Mouse (Mus musculus): ENCODE measurements around the gene Rrh. TPM values are rescaled to one million over a fixed set of nuclear protein-coding genes. Genes with fewer than 3 reads are reported as not detected.

Gene Rrh
- polyA plus RNA-seq, 1 experiment from 2014 or later, result not detected

DNA sequence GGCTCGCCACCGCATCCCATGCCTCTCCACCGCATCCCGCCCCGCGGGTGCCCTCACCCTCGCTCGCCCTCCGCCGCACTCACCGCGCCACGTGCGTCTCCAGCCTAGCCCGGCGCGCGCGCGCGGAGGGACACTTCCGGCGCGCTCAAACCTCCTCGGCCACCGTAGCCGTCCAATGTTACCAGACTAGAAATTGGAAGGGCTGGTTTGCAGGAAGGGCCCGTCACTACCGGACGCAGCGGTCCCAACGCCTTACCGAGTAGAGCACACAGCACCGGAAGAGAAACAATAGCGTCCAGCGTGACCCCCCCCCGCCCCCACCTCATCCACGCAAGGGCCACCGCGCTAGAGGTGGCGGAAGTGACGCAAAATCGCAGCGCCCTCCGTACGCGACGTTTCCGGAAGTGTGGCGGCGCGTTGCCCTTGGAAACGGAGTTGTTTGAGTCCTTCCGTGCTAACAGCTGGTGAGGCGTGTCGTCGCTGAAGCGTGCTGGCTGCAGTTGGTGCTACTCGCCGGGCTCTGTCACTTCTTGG lies 8.7 kb upstream of the Rrh start, which contains the start of gene Gar1:
Gene Gar1, minus strand, starts transcription at position 362 of the 534 bp plus-strand sequence.
- no peaks in the 10 kb centered on the region for H3K27me3 ChIP-seq (ENCODE audit: control insufficient read depth, insufficient read depth, low read depth, low read length)
- peak; percentile 89 for ATAC-seq (ENCODE audit: low read depth)
- peak within 1 kb of the TSS; percentile 95 for H3K4me2 ChIP-seq (ENCODE audit: low read depth, low read length)

DNA sequence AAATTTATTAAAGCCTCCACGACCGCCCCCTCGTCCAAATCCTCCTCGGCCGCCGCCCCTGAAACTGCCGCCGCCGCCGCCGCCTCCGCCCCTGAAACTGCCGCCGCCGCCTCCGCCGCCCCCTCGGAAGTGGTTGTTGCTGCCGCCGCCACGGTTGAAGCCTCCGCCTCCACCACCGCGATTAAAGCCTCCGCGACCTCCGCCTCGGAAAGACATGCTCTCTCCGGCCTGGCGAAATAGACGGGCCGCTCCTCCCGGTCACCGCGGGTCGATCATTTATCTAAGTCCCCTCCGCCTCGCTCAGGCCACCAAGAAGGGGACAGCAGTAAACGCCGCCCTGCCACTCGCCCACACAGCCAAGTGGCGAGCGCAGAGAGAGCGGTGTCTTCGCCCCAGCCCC lies 8.2 kb upstream of the Rrh start:
- Histone ChIP-seq H3K27me3 (ENCODE audit: control insufficient read depth, insufficient read depth, low read depth, low read length) (no peaks in the 10 kb centered on the region), H3K4me1 (ENCODE audit: control insufficient read depth, low read depth, low read length) (peaks cover 9% of the 10 kb centered on the region), H3K9ac (ENCODE audit: low read depth, low read length) (peak overlapping the region; percentile 75), H3K9me3 (replicated peaks; ENCODE audit: control insufficient read depth, low read length) (no peaks in the 10 kb centered on the region), H3K27ac (ENCODE audit: low read length) (peak overlapping the region; percentile 85), H3K4me2 (ENCODE audit: low read depth, low read length) (peak overlapping the region; percentile 95), H3K4me3 (ENCODE audit: low read depth, low read length) (peak overlapping the region; percentile 88), H3K36me3 (ENCODE audit: control insufficient read depth, insufficient read depth) (peaks cover 4% of the 10 kb centered on the region; the same call in 1 of the 2 replicates)
- WGBS (ENCODE audit: insufficient replicate concordance), result under 1% methylated on average over 45 of the region's 45 CpGs
- peak; percentile 12 for ATAC-seq (ENCODE audit: low read depth)

More for the DNA sequence above, 8.7 kb upstream of the Rrh start, which contains the start of gene Gar1:
- H3K27ac ChIP-seq (ENCODE audit: low read length), result peak within 1 kb of the TSS; percentile 85
- H3K9me3 ChIP-seq (replicated peaks; ENCODE audit: control insufficient read depth, low read length), result no peaks in the 10 kb centered on the region
- peak within 1 kb of the TSS; percentile 88 for H3K4me3 ChIP-seq (ENCODE audit: low read depth, low read length)
- peaks cover 9% of the 10 kb centered on the region for H3K4me1 ChIP-seq (ENCODE audit: control insufficient read depth, low read depth, low read length)
- H3K36me3 ChIP-seq (ENCODE audit: control insufficient read depth, insufficient read depth), result peaks cover 1% of the 10 kb centered on the region; the same call in 1 of the 2 replicates
- peak within 1 kb of the TSS; percentile 75 for H3K9ac ChIP-seq (ENCODE audit: low read depth, low read length)
- WGBS (ENCODE audit: insufficient replicate concordance), result under 1% methylated on average over 60 of the region's 60 CpGs

DNA sequence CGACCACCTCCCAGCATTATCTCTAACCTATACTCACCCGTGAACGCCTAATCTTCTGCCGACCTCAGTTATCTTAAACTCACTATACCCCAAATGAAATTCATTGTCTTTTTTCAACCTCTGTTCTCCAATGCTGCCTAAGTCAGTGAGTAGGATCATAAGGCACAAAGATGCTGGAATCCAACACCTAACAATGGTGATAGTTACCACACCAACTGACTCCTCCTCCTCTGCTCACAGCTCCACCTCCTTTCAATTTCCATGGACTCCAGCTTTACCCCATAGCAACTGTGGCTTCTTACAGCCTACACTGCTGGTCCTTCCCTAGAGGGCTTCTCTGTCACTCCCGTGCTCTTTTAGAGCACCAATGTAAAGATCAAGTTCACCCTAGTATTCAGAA lies 5.3 kb upstream of the Rrh start:
- peaks cover 13% of the 10 kb centered on the region for H3K36me3 ChIP-seq (ENCODE audit: control insufficient read depth, insufficient read depth)
- no peak overlapping the region for H3K4me3 ChIP-seq (ENCODE audit: low read depth, low read length)
- WGBS (ENCODE audit: insufficient replicate concordance), result 68% methylated on average over 5 of the region's 5 CpGs
- H3K27me3 ChIP-seq (ENCODE audit: control insufficient read depth, insufficient read depth, low read depth, low read length), result no peaks in the 10 kb centered on the region
- H3K27ac ChIP-seq (ENCODE audit: low read length), result no peak overlapping the region
- no peak overlapping the region for H3K9ac ChIP-seq (ENCODE audit: low read depth, low read length)
- no peaks in the 10 kb centered on the region for H3K9me3 ChIP-seq (replicated peaks; ENCODE audit: control insufficient read depth, low read length)
- no peak overlapping the region for H3K4me2 ChIP-seq (ENCODE audit: low read depth, low read length)
- peaks cover 9% of the 10 kb centered on the region for H3K4me1 ChIP-seq (ENCODE audit: control insufficient read depth, low read depth, low read length)
- no peak for ATAC-seq (ENCODE audit: low read depth)

DNA sequence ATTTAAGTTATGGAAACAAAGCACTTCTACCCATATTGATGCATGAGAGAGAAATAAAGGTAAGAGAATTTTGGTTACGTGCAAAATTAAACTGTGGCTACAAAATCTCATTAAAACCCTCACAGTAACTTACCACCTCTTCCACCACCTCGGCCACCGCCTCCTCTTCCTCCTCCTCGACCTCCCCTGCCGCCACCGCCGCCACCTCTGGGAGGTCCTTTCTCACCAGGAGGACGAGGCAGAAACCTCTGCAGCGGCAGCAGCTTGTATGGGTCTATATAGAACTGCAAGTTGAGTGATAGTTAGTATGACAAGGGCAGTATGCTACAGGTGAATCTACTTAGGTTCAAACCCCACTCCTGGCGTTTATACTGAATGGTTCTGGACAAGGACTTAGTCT lies 4.3 kb upstream of the Rrh start:
- 69% methylated on average over 10 of the region's 10 CpGs for WGBS (ENCODE audit: insufficient replicate concordance)
- H3K27ac ChIP-seq (ENCODE audit: low read length), result no peak overlapping the region
- no peak for ATAC-seq (ENCODE audit: low read depth)
- H3K27me3 ChIP-seq (ENCODE audit: control insufficient read depth, insufficient read depth, low read depth, low read length), result no peaks in the 10 kb centered on the region
- no peak overlapping the region for H3K4me3 ChIP-seq (ENCODE audit: low read depth, low read length)
- peaks cover 13% of the 10 kb centered on the region for H3K36me3 ChIP-seq (ENCODE audit: control insufficient read depth, insufficient read depth)
- H3K4me2 ChIP-seq (ENCODE audit: low read depth, low read length), result no peak overlapping the region
- peaks cover 9% of the 10 kb centered on the region for H3K4me1 ChIP-seq (ENCODE audit: control insufficient read depth, low read depth, low read length)
- no peaks in the 10 kb centered on the region for H3K9me3 ChIP-seq (replicated peaks; ENCODE audit: control insufficient read depth, low read length)
- no peak overlapping the region for H3K9ac ChIP-seq (ENCODE audit: low read depth, low read length)

DNA sequence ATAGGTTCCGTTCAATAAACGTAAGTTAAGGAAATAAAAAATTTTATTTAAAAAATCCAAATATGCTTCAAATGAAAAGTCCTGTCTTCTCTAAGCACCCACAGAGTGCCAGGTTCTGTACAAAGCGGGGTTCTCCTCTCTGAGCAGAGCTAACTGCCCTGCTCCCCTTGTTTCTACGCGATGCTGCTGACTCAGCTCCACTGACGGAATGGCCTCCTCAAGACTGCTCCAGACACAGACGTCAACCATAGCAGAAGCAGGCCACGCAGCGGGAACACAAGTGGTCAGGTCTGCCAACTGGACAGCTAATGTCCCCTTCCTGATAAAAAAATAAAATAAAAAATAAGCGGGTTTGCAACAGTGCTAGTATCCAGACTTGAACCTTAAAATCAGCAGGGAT lies 2.5 kb upstream of the Rrh start:
- ATAC-seq (ENCODE audit: low read depth), result no peak
- whole genome bisulfite sequencing (ENCODE audit: insufficient replicate concordance), result 85% methylated on average over 10 of the region's 10 CpGs
- no peaks in the 10 kb centered on the region for H3K27me3 ChIP-seq (ENCODE audit: control insufficient read depth, insufficient read depth, low read depth, low read length)
- H3K4me2 ChIP-seq (ENCODE audit: low read depth, low read length), result no peak overlapping the region
- H3K9me3 ChIP-seq (replicated peaks; ENCODE audit: control insufficient read depth, low read length), result no peaks in the 10 kb centered on the region
- H3K4me1 ChIP-seq (ENCODE audit: control insufficient read depth, low read depth, low read length), result peaks cover 8% of the 10 kb centered on the region
- no peak overlapping the region for H3K9ac ChIP-seq (ENCODE audit: low read depth, low read length)
- H3K36me3 ChIP-seq (ENCODE audit: control insufficient read depth, insufficient read depth), result peaks cover 13% of the 10 kb centered on the region
- H3K27ac ChIP-seq (ENCODE audit: low read length), result no peak overlapping the region
- H3K4me3 ChIP-seq (ENCODE audit: low read depth, low read length), result no peak overlapping the region

DNA sequence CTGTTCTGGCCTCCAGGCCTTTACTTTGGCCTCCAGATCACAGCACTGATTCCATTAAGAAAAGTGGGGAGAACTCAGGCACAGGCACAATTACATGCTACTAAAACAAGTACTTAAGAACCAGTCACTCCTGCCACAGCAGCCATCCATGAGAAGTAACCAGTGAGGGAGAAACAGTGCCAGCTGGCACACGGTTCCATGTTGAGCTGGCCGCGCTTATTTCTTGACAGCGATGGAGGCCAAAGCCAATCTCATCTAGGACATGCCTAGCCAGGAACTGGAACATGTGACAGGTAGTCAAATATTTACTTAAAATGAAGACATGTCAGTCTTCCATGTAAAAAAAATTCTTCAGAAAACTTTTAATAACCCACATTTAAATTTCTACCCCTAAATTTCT lies 1.8 kb upstream of the Rrh start:
- H3K4me2 ChIP-seq (ENCODE audit: low read depth, low read length), result no peak overlapping the region
- ATAC-seq (ENCODE audit: low read depth), result no peak
- peaks cover under 1% of the 10 kb centered on the region for H3K4me1 ChIP-seq (ENCODE audit: control insufficient read depth, low read depth, low read length)
- H3K36me3 ChIP-seq (ENCODE audit: control insufficient read depth, insufficient read depth), result peaks cover 13% of the 10 kb centered on the region
- H3K27me3 ChIP-seq (ENCODE audit: control insufficient read depth, insufficient read depth, low read depth, low read length), result no peaks in the 10 kb centered on the region
- no peak overlapping the region for H3K9ac ChIP-seq (ENCODE audit: low read depth, low read length)
- WGBS (ENCODE audit: insufficient replicate concordance), result 85% methylated on average over 4 of the region's 4 CpGs
- no peaks in the 10 kb centered on the region for H3K9me3 ChIP-seq (replicated peaks; ENCODE audit: control insufficient read depth, low read length)
- no peak overlapping the region for H3K27ac ChIP-seq (ENCODE audit: low read length)
- no peak overlapping the region for H3K4me3 ChIP-seq (ENCODE audit: low read depth, low read length)

DNA sequence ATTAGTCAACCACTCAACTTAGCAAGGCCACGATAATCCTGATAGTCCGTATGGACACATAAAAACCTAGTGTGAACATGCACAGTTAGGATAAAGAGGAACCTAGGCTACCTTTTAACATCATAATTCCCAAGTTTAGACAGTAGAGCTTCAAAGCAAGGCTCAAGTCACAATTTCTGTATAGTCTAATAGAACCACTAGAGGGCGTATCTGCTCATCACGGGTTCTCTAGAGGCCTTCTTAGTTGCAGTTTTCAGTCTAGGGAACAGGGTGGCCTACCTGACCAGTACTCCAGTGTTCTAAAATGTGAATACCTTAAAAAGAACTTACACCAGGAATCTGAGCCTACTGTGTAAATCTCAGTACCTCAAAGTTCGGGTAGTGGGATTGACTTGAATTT lies 906 bp upstream of the Rrh start:
- Histone ChIP-seq H3K27me3 (ENCODE audit: control insufficient read depth, insufficient read depth, low read depth, low read length) (no peaks in the 10 kb centered on the region), H3K4me3 (ENCODE audit: low read depth, low read length) (no peak overlapping the region), H3K27ac (ENCODE audit: low read length) (no peak overlapping the region), H3K4me2 (ENCODE audit: low read depth, low read length) (no peak overlapping the region), H3K36me3 (ENCODE audit: control insufficient read depth, insufficient read depth) (peaks cover 13% of the 10 kb centered on the region), H3K9me3 (replicated peaks; ENCODE audit: control insufficient read depth, low read length) (no peaks in the 10 kb centered on the region), H3K4me1 (ENCODE audit: control insufficient read depth, low read depth, low read length) (no peaks in the 10 kb centered on the region), H3K9ac (ENCODE audit: low read depth, low read length) (no peak overlapping the region)
- 44% methylated on average over 5 of the region's 5 CpGs for WGBS (ENCODE audit: insufficient replicate concordance)
- ATAC-seq (ENCODE audit: low read depth), result peak; percentile 24; the same call in 1 of the 2 replicates

DNA sequence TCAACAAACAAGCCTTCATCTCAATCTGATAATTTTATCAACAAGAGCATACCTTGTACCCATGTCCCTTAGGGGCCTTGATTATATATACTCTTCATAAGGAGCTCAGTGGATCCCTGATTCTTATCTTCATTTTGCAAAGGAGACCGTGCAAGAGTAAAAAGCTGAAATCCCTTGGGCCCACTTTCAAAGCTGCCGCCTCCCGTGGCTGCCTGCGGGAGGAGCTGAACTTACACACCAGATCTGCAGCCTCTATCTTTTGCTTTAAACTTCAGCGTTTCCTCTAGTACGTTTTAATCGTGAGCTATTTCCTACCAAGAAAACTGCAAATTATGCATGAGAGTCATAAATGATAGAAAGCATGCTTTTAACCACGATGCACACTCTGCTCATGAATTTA lies 651 bp downstream of the Rrh start:
- Histone ChIP-seq H3K36me3 (ENCODE audit: control insufficient read depth, insufficient read depth) (peaks cover 13% of the 10 kb centered on the region), H3K27ac (ENCODE audit: low read length) (no peak overlapping the region), H3K9me3 (replicated peaks; ENCODE audit: control insufficient read depth, low read length) (no peaks in the 10 kb centered on the region), H3K4me3 (ENCODE audit: low read depth, low read length) (no peak overlapping the region), H3K27me3 (ENCODE audit: control insufficient read depth, insufficient read depth, low read depth, low read length) (no peaks in the 10 kb centered on the region), H3K4me1 (ENCODE audit: control insufficient read depth, low read depth, low read length) (no peaks in the 10 kb centered on the region), H3K9ac (ENCODE audit: low read depth, low read length) (no peak overlapping the region), H3K4me2 (ENCODE audit: low read depth, low read length) (no peak overlapping the region)
- 73% methylated on average over 8 of the region's 8 CpGs for WGBS (ENCODE audit: insufficient replicate concordance)
- no peak for ATAC-seq (ENCODE audit: low read depth)

DNA sequence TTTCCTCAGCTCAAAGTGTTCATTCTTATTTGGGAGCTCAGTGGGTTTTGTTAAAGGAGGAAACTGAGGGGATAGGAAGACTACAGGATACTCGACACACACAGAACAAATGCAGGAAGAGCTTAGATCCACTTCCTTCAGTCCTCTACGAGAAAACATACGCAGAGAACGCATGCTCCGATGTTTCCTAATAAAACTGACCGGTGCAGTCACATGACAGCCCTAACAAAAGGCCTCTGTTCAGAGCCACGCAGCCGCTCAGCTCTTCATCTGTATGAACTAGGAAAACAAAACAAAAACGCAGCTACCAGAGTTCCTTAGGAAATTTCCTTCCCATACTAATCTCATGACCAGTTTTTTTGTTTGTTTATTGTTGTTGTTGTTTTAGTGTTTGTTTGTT lies 1.5 kb downstream of the Rrh start:
- no peaks in the 10 kb centered on the region for H3K4me1 ChIP-seq (ENCODE audit: control insufficient read depth, low read depth, low read length)
- H3K4me2 ChIP-seq (ENCODE audit: low read depth, low read length), result no peak overlapping the region
- no peaks in the 10 kb centered on the region for H3K9me3 ChIP-seq (replicated peaks; ENCODE audit: control insufficient read depth, low read length)
- H3K4me3 ChIP-seq (ENCODE audit: low read depth, low read length), result no peak overlapping the region
- no peak for ATAC-seq (ENCODE audit: low read depth)
- H3K9ac ChIP-seq (ENCODE audit: low read depth, low read length), result no peak overlapping the region
- H3K36me3 ChIP-seq (ENCODE audit: control insufficient read depth, insufficient read depth), result peaks cover 9% of the 10 kb centered on the region
- no peaks in the 10 kb centered on the region for H3K27me3 ChIP-seq (ENCODE audit: control insufficient read depth, insufficient read depth, low read depth, low read length)
- WGBS (ENCODE audit: insufficient replicate concordance), result 66% methylated on average over 9 of the region's 9 CpGs
- no peak overlapping the region for H3K27ac ChIP-seq (ENCODE audit: low read length)

Data from liver, embryonic 16.5 days (tissue).